Mouse (Mus musculus) CH12.LX (cell line): ENCODE data around the gene Htr5a.

ENCODE experiments used
- CHD1 ChIP-seq: IDR thresholded peaks from 2 replicates; pipeline ENCODE4 v1.6.1; 2012; ENCODE audit warnings: low read depth, low read length, improper control_type of control experiment, inconsistent platforms
- CHD2 ChIP-seq: IDR thresholded peaks from 2 replicates; pipeline ENCODE4 v1.6.1; 2011; ENCODE audit warnings: low read length, improper control_type of control experiment
- CTCF ChIP-seq, 2 experiments: IDR thresholded peaks in 1 of 2; conservative IDR thresholded peaks in 1 of 2; 2 replicates each; pipeline ENCODE4 v1.5.1; 2011 to 2012; ENCODE audit warnings: low read depth in 2 of 2, low read length in 2 of 2, improper control_type of control experiment in 1 of 2, inconsistent platforms in 1 of 2, mild to moderate bottlenecking in 1 of 2, moderate library complexity in 1 of 2
- ELF1 ChIP-seq: IDR thresholded peaks from 2 replicates; pipeline ENCODE4 v1.6.1; 2014; ENCODE audit warnings: low read depth, mild to moderate bottlenecking, inconsistent platforms, low read length, improper control_type of control experiment
- EP300 ChIP-seq: IDR thresholded peaks from 2 replicates; pipeline ENCODE4 v1.6.1; 2011; ENCODE audit warnings: low read length, improper control_type of control experiment
- HCFC1 ChIP-seq: IDR thresholded peaks from 2 replicates; pipeline ENCODE4 v1.6.1; 2012; ENCODE audit warnings: low read depth, mild to moderate bottlenecking, inconsistent platforms, low read length, improper control_type of control experiment
- MAX ChIP-seq: IDR thresholded peaks from 2 replicates; pipeline ENCODE4 v1.6.1; 2011; ENCODE audit warnings: low read length, improper control_type of control experiment
- MYC ChIP-seq: IDR thresholded peaks from 2 replicates; pipeline ENCODE4 v1.6.1; 2011; ENCODE audit warnings: low read depth, mild to moderate bottlenecking, improper control_type of control experiment, low read length
- POLR2A ChIP-seq: IDR thresholded peaks from 2 replicates; pipeline ENCODE4 v1.6.1; 2011; ENCODE audit warnings: low read depth, mild to moderate bottlenecking, improper control_type of control experiment, low read length
- POLR2AphosphoS2 ChIP-seq: IDR thresholded peaks from 2 replicates; pipeline ENCODE4 v1.6.1; 2011; ENCODE audit warnings: low read depth, low read length, improper control_type of control experiment
- ZC3H11A ChIP-seq: IDR thresholded peaks from 2 replicates; pipeline ENCODE4 v1.6.1; 2012; ENCODE audit warnings: low read depth, mild to moderate bottlenecking, inconsistent platforms, low read length, improper control_type of control experiment

GRCm38 (mm10) chr5:27821161-27821560 lies 20.8 kb upstream of the Htr5a start:
- no peak for TF ChIP-seq CTCF (conservative IDR thresholded peaks at IDR 0.05 in 1 of 2, IDR thresholded peaks at IDR 0.05 in 1 of 2; ENCODE audit: low read depth in 2 of 2, low read length in 2 of 2)
- no peak for TF ChIP-seq EP300
- TF ChIP-seq POLR2A = no peak
- TF ChIP-seq HCFC1 = no peak
- TF ChIP-seq POLR2AphosphoS2 = no peak
- TF ChIP-seq CHD1 = no peak
- TF ChIP-seq ELF1 = no peak
- TF ChIP-seq ZC3H11A = no peak
- no peak for TF ChIP-seq MYC
- TF ChIP-seq MAX = no peak
- TF ChIP-seq CHD2 = no peak
